18 mouse cellular contexts compared by ENCODE assay signal in genomic region chr8:126580086-126580485, GRCm38 (mm10). TPM values are rescaled to one million over a fixed set of nuclear protein-coding genes. Genes with fewer than 3 reads are reported as not detected.
A peak's percentile ranks its signal among the peaks of the same experiment; 100 is the strongest.
DNase-seq lines count a peak whose midpoint lies in the region; TF ChIP-seq lines count a peak whose summit lies in the region.
"Had no signal": no experiment of that assay in that cellular context is flagged by ENCODE, and none has a peak within 500 bp of the region (broad histone marks: within the 10 kb centered on the region; RNA-seq: fewer than 3 reads in every experiment).

No protein-coding gene starts in this region.

- intact Hi-C loops in heart, postnatal 10 days (cut with DNase I): no loop called here

- no peak for DNase-seq in layer of hippocampus, adult 2 months (ENCODE audit: low spot score in 2 of 2)
- DNase-seq in layer of hippocampus, adult 9-11 months: no peak
- peak; percentile 51 for DNase-seq in thymus, postnatal 4 days
- no peak for DNase-seq in thymus, postnatal 36 days
- DNase-seq in ZHBTc4 (ENCODE audit: low read depth, low spot score): peak; percentile 49
- DNase-seq in heart, postnatal 10 days: no peak
- DNase-seq in kidney, postnatal 4 days: no peak
- DNase-seq: cerebellum, adult 9-11 months; forebrain, postnatal 0 days; gastrocnemius, postnatal 10 days; heart, adult 18-20 months; kidney, adult 18-20 months; layer of hippocampus, postnatal 36 days; left cerebral cortex, postnatal 4 days; thymus, adult 18-20 months had no signal

- no peak overlapping the region for H3K4me3 ChIP-seq in layer of hippocampus, adult 2 months
- H3K4me3 ChIP-seq: hindbrain, embryonic 12.5 days; midbrain, embryonic 12.5 days; myocyte had no signal

- TF ChIP-seq CTCF in layer of hippocampus, adult 2 months (conservative IDR thresholded peaks at IDR 0.05): peak; percentile 52

- H3K27ac ChIP-seq in layer of hippocampus, adult 2 months: no peak overlapping the region
- H3K27ac ChIP-seq: hindbrain, embryonic 12.5 days; midbrain, embryonic 12.5 days had no signal

RNA-seq across cellular contexts. Expression of gene Irf2bp2, which starts 13.7 kb away (rescaled TPM):
- total RNA-seq in layer of hippocampus, adult 2 months (2021): 10 to 100 TPM; 53.0 to 60.4 TPM
- 100 to 1,000 TPM; 101 to 154 TPM for total RNA-seq in heart, postnatal 10 days (2021)

Comparison
In these comparisons a context has a peak if more than half of its experiments do, and no peak if none do; other contexts are left out.
1. DNase-seq: peak in thymus, postnatal 4 days (single experiment) and ZHBTc4 (single experiment); none in layer of hippocampus, adult 2 months (0 of 2), layer of hippocampus, adult 9-11 months (single experiment), thymus, postnatal 36 days (0 of 2), heart, postnatal 10 days (0 of 2) and kidney, postnatal 4 days (0 of 2).